Mouse (Mus musculus): Measurements from ENCODE around the gene Strbp.
A peak's percentile ranks its signal among the peaks of the same experiment; 100 is the strongest.

Gene Strbp

DNA sequence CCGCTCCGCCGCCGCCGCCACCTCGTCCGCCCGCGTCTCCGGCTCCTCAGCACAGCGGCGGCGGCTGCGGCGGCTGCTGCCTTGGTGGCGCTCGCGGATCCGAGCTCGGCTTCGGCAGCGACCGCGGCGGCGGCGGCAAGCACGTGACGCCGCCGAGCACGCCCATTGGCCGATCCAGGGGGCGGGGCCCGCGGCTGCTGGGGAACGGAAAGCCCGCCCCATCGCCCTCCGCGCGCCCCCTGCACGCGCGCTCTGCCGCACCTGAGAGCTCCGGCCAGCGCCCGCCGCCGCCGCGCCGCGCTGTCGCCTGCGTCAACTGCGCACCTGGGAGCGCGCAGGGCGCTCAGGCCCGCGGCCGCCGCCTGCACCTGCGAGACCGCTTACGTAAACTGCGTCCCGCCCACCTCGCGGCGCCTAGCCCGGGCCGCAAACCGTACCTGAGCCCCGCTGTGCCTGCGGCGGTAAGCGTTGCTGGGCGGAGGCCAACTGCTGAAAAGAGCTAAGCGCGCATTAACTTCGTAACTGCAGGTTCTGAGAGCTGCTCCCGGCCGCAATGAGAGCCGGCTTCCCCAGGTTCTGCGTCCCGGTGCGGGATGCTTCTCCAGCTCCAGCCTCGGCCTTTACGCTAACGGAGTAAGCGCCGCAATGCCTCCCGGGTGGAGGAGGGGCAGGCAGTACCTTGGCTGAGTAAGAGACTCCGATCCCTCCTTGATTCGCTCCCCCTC is at the start of gene Strbp:
Gene Strbp, minus strand, starts transcription at position 630 of the 725 bp plus-strand sequence.
- DNase-seq (ENCODE audit: low spot score) = peak; percentile 94

DNA sequence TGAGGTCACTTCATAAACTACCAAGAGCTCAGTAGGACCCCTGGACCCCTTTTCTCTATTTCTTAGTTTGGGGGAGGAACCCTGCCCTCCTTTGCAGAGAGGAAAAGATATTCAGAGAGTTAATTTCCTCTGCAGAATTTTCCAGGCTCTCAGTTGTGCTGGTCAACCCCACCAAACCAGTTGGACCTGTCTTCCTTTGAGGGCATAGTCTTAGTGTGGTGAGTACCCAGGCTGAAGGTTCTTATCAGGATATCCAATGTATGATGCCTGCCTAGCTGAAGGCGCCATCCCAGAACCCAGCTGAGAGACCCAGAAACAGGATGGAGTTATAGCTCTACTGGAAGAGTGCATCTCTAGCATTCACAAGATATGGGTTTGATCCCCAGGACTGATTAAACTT is 47.5 kb upstream of the Strbp start:
- DNase-seq (ENCODE audit: low spot score) = no peak

DNA sequence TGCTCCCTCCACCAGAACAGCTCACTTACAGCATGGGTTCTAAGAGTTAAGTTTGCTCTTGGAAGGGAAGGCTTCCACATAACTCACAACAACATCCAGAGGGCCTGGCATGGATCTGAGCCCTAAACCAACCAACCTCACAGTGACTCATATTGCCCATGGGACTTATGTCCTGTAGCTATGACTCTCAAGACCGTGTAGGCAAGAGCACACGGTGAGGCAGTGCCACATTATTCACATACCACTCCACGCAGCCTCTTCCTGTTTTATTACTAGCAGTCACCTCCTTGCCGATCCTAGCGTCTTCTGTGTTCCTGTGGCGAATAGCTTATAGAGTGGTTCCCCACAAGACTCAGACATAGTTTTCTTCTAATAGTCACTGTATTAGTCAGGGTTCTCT is 45.7 kb upstream of the Strbp start:
- no peak for DNase-seq (ENCODE audit: low spot score)

DNA sequence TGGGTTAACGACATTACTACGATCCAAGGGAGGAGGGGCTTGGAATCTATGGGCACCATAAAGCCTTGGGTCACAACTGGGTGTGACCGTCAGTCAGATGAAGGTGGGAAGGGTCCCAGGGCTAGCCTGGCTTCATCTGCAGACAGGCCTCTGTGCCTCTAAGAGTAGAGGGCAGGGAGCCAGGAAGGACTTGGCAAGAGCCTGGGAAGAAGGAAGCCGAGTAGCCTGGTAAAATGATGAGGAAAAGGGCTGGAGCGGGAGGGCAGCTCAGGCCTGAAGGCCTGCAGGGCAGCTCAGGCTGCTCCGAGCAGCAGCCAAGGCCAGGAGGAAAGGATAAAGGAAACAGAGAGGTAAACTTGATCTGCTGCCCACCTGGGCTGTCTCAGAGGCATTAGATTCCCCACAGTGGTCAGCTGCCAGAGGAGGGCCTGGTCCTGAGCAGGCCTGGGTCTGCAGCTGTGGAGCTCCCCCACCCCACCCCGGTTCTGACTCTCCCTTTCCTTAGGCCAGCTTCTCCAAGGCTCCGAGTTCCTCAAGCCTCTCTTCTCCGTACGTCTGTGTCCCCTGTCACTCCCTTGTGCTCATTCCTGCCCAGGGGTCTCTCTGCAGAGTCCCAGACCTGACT is 44.9 kb upstream of the Strbp start:
- no peak for DNase-seq (ENCODE audit: low spot score)

DNA sequence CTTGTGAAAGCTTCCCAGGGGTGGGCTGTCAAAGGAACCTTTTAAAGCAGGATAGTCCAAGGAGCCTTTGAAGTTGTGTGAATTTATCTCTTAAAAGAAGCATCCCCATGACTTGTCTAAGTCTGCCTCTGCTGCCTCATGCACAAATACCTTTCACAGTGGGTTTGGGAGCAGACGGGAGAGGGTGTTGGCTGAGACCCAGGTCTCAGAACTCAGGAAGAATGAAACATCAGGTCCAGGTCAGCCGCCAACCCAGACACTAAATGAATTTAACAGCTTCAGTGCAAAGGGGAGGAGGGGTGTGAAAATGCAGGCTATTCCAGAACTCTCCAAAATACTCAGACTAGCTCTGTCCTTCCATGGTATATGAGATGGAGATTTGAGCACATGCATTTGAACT is 44.2 kb upstream of the Strbp start:
- no peak for DNase-seq (ENCODE audit: low spot score)

DNA sequence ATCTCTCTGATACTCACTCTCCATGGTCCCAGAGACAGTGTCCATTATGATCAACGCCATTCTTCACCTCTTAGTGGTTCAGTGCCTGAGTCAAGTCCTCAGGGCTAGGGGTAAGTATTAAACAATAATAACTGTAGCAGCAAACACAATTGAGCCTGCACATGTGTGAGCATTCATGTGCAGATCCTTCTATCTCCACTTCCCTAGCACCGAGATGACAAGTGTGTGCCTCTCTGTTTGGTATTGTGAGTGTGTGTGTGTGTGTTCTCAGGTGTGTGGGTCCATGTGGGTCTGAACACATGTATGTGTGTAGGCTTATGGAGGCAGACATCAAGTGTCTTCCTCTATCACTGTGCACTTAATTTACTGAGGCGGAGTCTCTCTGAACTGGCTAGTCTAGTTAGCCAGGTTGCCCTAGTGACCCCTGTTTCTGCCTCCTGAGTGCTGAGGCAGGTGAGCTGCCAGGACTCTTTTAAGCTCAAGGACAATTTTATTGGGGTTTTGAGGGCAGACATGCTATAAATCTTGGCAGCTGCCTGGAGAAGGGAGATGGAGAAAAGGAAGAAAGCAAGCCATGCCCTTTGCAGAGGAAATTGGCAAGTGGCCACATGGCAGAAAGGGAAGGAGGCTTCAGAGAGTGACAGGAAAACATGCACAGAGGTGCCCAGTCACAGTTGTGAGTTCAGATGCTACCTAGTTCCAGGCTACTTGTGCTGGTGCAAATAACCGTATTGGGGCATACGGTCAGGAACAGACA is 42.8 kb upstream of the Strbp start:
- DNase-seq (ENCODE audit: low spot score) = no peak

DNA sequence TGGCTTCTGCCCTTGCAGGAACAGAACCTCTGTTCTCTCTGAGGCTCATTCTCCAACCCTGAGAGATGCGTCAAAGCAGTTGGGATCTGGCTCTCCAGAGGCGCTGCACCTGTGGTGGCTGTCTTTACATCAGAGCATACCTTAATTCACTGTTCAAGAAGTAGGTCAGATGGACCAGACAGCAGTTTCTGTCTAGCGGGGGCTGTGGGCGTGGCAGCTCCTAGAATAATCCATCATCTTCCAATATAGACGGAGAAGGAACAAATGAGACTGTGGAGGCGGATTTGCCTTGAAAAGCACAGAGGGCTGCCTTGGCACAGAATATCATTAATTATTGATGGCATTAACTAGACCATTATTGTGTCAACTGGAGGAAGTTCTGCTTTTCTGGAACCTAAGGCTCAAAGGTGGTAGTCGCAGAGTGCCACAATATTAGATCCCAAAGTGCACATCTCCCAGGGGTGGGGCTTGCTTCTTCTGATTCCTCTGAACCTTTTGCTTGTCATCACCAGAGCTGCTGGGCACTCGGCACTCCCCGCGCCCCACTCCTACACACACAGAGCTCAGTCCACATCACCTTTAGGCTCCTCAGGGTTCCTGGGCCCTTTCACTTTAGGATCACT is 41.2 kb upstream of the Strbp start:
- no peak for DNase-seq (ENCODE audit: low spot score)

DNA sequence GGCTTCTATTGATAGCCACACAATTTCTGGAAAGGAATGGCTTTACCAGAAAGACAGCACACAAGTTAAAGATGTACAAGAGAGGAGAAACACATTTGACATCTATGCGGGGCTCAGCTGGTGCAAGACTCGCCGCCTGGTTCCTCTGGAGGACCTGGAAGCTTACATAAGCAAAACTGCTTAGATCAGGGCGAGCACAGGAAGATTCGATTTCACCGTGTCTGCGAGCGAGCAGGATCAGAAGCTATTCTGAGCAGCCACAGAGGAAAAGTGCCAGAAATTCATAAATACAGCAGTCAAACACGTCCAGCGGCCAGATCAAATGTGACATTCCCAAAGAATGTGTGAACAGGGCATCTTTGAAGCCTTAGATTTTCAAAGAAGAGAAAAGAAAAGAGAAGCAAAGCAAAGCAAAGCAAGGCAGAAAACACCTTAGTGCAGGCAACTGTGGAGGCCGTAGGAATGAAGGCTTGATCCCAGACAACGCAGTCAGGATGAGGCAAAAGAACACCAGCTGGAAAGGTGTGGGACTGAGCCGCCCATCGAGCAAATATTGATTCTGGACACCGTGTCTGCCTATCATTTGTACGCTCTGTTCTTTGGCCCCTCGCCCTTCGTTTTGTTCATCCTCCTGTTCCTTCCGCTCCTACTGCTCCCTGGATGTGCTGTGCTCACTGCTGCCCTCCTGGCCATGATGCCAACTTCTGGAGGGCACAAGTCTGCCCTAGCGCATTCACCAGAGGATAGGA is 38.3 kb upstream of the Strbp start:
- no peak for DNase-seq (ENCODE audit: low spot score)

DNA sequence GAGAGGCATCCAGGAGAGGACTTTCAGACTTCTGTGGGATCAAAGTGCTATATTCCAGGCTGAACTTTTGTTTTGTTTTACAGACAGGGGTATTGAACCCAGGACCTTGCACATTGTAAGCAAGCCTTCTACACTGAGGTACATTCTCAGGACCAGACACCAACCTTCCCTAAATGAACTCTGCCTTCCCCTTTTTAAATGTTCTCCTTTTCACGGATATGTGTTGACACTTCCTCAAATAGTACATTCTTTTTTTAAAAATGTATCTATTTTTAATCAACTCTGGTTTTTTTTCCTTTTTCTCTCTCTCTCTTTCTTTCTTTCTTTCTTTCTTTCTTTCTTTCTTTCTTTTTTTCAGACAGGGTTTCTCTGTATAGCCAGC is 32.1 kb upstream of the Strbp start:
- no peak for DNase-seq (ENCODE audit: low spot score)

DNA sequence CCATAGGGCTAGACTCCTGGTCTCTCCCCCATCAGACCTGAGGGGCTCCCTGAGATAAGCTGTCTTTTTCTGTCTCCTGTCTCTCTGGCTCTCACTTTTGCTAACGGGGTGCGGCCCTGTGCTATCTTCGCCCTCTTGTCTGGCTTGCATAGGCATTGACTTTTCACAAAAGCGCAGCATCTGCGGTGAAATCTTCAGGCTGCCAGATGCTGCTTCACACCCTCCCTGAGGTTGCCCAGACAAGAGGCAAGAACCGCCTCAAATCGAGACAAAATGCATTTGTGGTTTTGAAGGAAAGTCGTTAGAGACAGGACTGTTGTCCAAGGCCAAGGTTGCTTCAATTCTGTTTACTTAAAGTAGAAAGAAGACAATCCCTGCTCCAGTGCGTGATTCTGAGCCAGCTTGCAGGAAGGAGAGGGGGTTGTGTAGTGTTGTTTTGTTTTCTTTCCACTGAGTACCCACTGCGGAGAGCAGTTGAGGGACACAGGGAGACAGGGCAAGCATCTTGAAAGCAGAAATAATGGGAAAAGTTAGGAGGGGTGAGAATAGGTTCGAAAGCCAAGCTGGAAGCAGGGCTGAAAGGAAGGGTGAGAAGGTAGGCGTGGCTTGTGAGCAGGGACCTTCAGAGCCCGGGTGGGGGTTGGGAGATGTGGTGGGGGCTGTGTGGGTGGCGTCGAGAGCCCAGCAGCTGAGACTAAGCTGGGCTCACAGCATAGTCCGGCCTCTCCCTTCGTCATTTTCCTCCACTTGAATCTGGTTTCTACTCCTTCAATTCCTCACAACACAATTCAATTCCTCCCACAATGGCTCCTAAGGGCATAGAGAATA is 31.5 kb upstream of the Strbp start:
- no peak for DNase-seq (ENCODE audit: low spot score)

DNA sequence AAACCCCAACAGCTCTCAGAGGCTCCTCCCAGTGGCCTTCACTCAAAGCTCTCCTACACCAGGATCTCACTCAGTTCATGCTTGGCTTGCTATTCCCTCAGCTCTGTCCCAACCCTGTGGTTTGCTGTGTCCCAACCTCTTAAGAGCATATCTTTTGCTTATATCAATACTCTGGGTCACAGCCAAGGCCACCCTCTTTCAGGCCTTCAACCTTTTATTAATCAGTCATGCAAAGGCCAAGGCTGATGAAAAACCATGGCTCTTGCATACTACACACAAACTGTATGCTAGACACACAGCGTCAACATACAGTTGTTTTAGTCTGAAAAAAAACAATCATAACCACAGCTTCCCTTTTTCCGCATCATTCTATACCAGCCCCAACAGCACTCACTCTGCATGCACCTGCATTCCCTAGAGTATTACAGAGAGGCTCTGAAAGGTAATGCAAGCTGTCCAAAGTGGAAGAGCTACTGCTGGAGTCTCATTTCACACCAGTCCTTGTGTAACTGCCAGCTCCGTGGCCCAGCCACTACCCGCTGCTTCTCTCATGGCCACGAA is 27.7 kb upstream of the Strbp start:
- no peak for DNase-seq (ENCODE audit: low spot score)

DNA sequence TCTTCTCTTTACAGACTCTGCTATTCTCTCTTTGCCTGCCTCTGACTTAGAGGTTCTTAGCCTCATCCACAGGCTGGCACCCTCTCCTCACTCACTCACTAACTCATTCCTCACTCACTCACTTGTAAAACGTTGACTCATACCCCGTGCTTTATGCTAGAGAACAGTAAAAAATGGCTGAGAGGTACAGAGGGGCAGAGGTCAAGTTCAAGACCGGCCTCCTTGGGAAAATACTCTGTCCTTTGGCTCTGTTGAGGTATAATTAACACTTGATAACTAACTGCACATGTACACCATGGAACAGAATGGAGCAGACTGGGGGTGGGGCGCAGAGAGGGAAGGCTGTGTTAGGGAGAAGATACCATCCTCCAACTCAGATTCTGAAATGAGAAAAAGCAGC is 20.6 kb upstream of the Strbp start:
- DNase-seq (ENCODE audit: low spot score) = no peak

DNA sequence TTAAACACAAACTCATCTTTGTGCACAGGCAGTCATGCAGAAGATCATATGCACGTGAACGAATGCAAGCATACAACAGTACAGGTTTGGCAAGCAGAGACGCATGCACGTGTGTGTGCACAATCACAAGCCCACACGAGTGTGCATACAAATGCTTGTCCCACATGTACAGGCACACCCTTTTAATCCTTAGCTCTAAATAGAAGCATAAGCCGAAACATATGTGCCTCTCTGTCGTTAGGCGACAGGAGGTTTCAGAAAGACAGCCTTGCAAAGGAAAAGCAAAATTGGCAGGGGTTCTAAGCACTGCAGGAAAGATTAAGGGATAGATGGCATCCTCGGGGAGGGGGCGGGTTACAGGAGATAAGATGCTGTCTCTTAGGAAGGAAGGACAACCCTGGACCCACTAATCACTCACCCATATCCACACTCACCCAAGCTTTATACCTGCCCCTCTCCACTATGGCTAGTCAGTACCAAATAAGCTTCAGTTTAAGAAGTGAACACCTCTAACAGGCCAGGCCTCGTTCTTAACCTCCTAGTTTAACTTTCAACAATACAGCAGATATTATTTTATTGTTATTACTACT is 19.9 kb upstream of the Strbp start:
- no peak for DNase-seq (ENCODE audit: low spot score)

DNA sequence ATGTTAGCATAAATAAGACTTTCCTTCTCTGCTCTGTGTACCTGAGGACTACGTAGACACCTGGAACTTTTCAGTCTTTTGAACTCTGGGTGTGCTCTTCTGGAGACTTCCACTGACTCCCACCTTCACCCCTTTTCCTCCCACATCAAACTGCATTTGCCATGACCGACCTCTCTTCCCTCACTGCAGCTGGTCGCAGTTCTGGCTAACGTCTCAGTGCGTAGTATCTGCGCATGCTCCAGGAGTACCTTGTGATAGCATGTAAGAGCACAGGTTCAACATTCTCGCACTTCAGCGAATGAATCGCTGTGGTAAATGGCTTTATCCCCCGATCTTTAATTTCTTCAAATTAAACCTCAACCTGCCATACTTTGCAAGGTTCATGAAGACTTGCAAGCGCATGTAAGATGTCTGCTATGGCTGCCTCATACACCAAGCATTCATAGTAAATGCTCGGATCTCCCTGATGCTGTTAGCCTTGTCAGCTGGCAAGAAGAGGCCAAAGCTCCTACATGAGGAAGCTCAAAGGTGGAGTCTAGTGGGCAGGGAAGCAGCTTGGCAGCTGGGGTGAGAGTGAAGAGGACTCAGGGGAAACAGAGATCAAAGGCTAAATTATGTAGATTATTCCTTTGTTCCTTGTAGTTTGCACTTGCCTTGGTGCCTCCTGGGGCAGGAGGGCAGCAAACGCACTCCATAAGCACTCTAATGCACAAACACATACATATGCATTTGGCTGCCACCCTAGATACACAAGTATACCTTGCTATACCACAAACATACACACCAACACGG is 19.2 kb upstream of the Strbp start:
- DNase-seq (ENCODE audit: low spot score) = no peak

DNA sequence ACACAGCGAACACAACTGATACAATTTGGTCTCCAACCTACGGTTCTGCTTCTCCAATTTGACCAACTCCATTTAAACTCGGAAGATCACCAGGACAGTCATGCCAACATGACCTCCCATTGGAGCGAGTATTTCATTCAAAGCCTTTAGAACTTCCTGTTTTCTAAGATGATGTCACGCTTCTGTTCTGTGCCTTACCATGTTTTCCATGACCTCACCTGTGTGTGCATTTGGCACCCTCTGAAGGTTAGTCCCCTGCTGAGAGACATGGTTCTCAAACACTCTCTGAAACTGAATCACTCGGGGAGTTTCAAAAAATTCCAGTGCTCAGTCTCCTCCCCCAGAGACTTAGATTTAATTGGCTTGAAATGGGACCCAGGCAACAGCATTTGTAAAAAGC is 12.6 kb upstream of the Strbp start:
- peak; percentile 5 for DNase-seq (ENCODE audit: low spot score)

DNA sequence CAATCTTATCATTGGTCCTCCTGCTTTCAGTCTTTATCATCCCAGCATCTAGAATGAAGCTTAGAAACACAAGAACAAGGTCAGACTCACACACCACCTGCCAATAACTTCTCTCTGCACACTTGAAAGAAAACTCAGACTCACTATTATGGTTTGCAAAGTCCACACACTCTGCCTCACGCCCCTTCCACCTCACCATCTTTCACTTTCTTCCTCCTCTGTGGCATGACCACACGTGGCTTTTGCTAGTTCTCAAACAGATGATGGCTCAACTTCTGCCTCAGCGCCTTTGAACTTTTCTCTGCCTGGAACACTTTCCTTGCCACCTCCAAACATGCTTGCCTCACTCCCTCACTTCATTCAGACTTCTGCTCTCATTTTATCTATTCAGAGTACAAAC is 11.7 kb upstream of the Strbp start:
- DNase-seq (ENCODE audit: low spot score) = no peak

DNA sequence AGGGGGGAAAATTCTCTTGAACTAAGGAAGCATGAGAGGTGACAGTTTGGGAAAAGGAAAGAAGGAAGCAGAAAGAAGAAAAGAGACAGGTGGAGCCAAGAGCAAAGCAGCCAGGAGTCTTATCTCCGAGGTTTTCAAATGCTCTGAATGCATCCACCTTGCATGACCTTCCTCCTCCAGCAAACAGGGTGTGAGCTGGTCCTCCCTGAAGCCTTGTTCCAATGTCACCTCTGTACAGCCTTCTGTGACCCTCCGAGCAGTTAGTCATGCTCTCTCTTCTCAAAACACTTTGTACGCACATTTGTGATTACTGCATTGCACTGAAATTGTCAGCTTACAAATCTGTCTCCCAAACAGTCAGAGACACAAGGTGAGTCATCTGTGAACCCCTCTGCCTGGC is 9.4 kb upstream of the Strbp start:
- no peak for DNase-seq (ENCODE audit: low spot score)

DNA sequence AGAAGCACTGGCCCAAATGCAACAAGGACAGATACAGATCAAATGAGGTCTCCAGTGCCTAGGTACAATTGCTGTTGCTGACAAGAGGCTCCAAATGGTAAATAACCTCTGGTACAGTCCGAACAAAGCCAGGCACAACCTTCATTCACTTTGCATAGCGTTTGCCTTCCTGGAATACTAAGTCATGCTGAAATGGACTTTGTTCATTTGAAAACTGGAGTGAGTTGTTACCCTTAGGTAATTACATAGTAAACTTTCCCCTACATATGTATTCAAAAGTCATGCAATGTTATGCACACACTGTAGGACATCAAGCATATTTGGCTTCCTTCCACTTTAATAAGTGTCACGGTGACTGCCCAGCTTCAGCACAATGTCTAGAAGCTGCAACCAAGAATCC is 5.2 kb upstream of the Strbp start:
- DNase-seq (ENCODE audit: low spot score) = no peak

DNA sequence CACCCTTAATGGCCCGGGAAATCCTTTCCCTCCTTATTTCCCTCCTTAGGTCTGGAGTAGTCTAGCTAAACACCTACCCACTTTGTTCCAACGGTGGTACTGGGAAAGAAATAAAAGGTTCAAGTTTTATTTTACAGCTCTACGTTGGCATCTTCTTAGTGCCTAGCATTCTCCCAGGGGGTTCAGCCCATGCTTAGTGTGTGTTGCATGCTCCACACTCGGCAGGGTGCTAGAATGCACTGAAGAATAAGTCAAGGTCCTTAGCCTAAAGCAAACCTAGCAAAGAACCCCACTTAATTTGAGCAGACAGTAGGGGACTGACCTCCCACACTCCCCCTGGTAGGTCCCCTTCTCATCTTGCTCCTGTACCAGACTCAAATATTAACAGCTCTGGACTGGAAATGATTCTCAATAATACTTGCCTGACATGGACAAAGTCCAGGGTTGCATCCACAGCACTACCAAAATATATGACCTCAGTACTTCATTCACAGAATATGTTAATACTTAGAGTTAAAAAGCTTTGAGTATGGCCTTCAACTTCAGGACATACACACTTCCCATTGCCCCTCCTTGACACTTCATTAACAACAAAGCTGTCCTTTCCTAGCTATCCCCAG is 592 bp upstream of the Strbp start:
- no peak for DNase-seq (ENCODE audit: low spot score)
